Mouse (Mus musculus): ENCODE measurements at regions not wholly inside any gene's neighbourhood (a gene's known extent, or its start where the extent isn't known, plus 50 kb on each side); places are given as distances from the start of the nearest gene placed in this dataset.

DNA sequence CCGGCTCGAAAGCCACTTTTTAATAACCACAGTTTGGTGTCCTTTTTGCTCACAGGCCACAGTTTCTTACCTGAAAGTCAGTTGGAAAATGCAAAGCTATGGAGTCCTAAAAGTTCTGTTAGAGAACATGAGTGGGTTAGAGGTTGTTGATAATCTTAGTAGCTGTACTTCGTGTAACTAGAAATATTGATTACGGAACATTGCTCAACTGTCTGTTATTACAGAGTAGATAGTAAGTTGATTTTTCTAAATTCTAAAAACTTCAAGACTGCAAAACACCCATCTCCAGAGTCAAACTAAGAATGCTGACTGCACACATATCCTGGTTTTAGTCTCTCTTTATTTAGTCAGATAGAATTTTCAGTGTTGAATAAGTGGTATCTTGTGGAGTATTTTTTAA, 111.0 kb downstream of the Slc38a4 start:
- DNase-seq (ENCODE audit: low spot score in 2 of 2), result no peak

DNA sequence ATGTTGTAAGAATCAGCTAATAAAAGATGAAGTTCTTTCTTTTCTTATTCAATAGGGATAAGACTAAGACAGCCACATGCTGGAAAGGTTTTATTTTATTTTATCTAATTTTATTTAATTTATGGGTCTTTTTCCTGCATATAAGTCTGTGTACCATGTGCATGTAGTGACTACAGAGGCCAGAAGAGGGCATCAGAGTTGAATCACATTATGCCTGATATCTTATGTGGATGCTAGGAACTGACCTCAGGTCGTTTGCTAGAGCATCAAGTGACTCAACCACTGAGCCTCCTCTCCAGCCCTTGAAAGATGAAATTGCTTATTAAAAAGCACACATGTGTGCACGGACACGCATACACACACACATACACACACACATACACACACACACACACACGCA, 113.1 kb downstream of the Slc38a4 start:
- DNase-seq (ENCODE audit: low spot score in 2 of 2), result no peak

DNA sequence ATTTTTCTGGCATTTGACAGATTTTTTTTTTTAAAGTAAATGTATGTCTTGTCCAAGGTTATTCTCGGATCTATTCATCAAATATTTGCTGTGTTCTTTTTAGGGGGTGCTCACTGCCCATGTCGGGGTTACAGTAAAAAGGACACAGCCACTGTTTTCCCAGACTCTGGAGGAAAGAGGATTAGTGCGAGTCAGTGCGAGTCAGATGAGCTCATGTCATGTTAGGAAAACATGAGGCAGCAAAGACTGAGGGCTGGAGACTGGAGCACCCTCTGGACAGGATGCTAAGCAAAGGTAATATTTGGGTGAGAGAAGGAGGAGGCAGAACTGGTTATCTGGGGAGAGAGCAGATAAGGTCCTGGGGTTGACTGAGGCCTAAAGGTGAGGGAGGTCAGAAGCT, 117.3 kb downstream of the Slc38a4 start:
- DNase-seq (ENCODE audit: low spot score in 2 of 2), result no peak

DNA sequence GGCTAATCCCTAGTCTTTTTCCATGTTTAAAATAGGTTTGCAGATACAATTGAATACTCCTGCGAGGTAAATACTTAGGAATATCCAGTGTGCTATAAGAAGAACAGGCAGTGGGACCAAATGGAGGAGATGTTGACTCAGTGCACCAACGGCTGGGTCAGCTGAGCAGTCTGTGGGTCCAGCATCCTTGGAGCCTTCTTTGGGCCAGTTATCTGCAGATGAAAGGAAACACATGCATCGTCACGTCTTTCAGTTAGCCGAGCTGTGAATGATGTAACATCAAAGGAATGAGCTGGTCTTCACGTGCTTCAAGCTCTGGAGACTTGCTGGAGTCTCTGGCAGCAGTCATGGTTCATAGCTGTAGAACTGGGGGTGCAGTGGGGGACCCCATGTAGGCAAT, 118.1 kb downstream of the Slc38a4 start:
- no peak for DNase-seq (ENCODE audit: low spot score in 2 of 2)

DNA sequence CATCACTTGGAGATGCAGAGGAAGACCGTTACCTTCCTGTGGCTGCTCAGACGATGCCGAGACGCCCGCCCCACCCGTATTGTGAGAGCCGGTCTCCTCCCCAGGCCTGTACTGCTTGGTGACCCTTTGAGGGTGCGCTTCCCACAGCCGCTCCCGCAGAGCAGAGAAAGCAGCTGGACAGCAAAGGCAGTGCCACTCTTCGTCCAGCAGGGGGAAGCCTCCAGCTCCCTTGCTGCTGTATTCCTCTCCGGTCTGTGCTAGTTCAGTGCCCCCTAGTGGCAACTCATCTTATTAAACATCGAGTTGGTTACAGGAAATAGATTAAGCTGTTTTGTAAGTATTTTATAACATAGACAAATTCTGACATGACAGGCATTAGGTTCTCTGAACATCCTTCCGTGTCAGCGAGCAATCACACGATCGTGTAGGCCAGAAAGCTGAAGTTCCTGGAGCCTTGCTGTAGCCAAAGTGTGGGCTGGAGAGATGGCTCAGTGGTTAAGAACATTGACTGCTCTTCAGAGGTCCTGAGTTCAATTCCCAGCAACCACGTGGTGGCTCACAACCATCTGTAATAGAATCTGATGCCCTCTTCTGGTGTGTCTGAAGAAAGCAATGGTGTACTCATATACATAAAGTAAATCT, 118.9 kb downstream of the Slc38a4 start:
- peak; percentile 81 to 84 for DNase-seq (ENCODE audit: low spot score in 2 of 2)

DNA sequence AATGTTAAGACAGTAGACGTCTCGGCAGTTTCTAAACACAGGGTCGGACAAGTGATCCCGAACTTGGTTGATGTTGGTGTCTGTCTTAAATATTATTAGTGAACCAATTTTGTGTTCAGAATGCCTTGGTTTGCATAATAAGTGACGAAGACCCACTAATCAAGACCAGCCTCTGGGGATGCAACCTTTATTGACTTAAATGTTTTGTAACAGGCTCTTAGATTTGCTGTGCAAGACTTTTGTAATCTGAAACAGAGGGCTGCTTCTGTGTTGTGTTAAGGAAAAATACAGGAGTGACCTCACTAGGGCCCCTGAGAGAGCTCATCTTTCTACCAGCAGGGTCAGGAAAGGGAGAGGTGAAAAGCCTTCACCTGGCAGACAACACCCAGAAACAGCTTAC, 119.5 kb downstream of the Slc38a4 start:
- no peak for DNase-seq (ENCODE audit: low spot score in 2 of 2)

DNA sequence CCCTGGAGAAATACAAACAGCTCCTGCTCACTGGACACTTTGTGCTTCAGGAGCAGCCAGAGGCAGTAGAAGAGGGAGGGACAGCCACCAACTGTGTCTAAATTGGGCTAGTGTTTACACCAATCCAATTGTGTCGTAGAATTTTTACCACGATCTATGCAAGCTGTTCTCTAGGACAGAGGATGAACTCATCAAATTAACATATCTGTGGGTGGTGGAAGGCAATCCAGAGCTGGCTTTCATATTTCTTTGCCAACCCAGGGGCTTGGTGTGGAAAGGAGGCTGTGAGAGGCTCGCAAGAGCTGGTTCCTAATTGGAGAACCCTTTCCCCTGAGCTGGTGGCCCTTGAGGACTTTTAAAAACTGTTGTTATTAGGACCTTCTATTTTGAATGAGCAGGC, 122.3 kb downstream of the Slc38a4 start:
- no peak for DNase-seq (ENCODE audit: low spot score in 2 of 2)

DNA sequence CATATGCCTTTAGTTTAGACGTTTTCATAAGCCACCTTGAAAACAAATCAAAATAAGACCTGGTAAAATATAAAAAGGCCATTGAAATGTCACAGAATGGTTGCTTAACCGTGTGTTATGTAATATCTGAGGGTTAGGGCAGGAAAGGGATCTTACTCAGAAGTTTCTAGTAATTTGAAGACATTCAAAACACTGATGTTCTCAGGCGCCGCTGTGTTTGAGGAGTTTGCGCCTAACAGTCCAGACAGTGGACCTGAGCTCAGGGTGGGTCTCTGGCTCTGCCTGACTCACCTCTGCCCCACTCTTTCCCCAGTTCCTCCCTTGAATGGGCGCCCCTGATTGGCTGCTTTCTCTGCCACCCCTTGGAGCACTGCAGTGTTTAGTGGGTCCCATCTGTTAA, 125.2 kb downstream of the Slc38a4 start:
- DNase-seq (ENCODE audit: low spot score in 2 of 2), result no peak

DNA sequence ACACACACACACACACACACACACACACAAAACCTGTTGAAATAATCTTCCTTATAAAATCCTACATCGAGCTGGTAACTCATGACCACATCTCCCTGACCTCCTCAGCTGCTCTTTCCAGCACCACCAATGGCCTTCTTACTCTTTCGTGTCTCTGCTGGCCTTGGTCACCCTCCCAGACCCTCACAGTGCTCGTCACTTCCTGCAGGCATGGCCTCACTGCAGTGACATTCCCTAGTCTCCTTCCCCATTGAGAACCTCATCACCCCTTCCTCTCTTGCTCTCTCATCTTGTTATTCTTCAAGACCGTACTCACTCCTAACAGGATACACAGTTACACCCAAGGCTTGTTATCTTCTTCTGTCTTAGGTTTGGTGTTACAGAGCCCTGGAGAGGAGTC, 126.0 kb downstream of the Slc38a4 start:
- no peak for DNase-seq (ENCODE audit: low spot score in 2 of 2)

DNA sequence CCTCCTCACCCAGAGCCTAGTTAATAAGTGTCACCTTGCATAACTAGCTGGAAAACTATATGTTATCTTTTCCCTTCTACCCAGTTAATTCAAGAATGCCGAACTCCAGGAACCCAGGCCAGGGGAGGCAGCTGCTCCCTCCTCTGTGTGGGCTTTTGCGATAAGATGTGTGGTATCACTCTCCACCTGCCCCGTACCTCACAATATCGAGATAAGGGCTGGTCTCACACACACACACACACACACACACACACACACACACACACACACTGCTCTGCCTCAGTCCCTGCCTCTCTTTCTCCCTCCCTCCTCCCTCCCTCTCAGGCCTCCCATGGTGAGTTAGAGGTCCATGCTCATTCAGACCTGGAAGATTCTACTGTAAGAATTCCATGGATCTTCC, 127.1 kb downstream of the Slc38a4 start:
- no peak for DNase-seq (ENCODE audit: low spot score in 2 of 2)

DNA sequence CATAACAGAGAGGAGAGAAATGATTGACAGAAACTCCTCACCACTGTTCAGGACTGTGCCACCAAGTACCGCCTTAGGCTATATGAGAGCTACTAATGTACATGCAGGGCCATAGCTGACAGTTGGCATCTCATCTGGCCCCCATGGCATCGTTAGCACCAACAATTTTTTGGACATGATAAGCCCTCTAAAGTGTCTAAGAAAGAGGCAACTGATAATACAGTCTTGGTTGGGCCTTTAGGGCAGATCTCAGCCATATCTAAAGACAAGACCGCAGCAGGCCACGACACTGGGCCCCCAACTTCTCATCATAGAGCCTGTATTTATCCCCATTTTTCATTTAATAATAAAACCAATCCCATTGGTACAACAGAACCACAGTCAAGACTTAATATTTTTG, 128.1 kb downstream of the Slc38a4 start:
- no peak for DNase-seq (ENCODE audit: low spot score in 2 of 2)

DNA sequence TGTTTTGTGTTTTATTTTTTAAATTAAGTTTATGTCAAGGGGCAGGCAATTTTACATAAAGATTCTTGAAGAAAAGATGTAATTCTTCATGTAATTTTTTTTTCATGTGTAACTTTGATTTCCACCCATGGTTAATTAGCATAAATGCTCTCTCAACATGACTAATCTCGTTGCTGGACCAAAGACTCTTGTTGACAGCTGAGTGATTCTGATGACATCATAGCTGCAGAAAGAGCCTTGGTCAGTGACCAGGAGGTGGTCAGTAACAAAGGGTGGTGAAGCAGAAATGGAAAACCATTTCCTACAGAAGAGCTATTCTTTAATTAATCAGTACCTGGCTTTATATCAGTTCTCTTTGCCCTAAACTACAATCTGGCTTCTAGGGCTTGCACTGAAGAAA, 129.1 kb downstream of the Slc38a4 start:
- no peak for DNase-seq (ENCODE audit: low spot score in 2 of 2)

DNA sequence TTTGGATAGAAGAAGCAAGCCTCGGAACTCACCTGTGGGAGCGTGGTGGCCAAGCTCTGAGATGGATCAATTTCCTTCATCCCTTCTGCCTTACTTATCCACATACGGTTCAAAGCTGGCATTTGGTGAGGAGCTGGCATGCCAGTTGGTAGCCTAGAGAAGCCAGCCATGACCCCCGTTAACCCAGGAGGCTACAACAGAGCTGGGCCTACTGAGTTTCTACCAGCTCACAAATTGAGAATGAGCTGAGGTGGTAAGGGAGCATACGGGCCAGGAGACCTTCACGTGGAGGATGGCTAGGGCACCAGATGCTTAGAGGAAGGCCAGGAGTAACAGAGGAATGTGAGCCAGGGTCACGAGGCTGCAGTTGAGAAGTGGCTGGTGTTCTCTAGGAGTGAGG, 139.2 kb downstream of the Slc38a4 start:
- no peak for DNase-seq (ENCODE audit: low spot score in 2 of 2)

DNA sequence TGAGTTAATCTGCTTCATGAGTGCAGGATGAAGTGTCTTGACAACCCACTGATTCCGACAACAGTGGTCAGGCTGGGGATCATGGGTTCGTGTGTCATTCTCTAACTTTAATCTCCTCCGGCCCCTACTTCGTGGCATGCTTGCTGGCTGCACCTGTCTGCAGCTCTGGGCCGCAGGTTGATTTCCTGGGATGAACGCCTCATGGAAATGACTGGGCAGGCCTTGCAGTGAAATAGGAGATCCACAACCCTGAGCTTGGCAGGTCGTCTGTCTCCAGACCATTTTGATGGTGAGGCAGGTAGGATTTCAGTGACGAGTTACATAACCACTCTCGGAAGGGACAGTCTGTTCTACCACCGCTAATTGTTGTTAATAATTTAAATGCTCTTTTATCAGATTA, 140.2 kb downstream of the Slc38a4 start:
- no peak for DNase-seq (ENCODE audit: low spot score in 2 of 2)

DNA sequence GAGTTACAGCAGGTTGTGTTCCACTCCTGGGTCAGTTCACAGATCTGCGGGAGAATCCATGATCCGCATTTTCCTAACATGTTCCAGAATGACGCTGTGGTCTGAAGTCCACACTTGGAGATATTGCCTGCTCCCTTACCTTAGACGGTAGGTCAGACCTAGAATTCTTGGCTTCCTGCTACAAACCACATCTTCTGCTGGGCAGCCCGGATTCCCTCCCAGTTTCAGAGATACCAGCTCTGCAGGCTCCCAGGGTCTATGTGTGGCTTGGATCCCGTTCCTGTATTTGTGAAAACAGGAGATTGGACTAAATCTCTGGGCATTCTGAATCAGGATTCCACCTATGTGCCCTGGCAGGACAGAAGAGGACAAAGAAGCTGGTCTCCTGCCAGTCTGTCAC, 140.8 kb downstream of the Slc38a4 start:
- DNase-seq (ENCODE audit: low spot score in 2 of 2), result peak in 1 of 2 experiments; percentile 8

DNA sequence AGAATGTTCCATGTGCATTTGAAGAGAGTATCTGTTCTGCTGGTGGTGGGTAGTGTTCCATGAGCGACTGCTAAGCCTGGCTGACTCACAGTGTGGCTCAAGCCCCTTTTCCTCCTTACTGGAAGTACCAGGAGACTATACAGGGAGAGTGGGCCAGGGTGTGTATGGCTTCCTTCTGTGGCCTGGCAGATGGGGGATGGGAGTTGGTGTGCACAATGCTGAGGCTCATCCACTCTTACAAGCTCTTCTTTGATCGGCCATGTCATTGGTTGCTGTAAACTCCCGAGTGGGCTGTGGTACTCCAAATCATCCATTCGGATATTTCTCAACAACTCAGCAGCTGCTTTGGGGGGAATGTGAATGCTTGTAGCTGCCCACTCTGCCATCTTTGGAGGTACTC, 150.2 kb downstream of the Slc38a4 start:
- DNase-seq (ENCODE audit: low spot score in 2 of 2), result peak in 1 of 2 experiments; percentile 11

DNA sequence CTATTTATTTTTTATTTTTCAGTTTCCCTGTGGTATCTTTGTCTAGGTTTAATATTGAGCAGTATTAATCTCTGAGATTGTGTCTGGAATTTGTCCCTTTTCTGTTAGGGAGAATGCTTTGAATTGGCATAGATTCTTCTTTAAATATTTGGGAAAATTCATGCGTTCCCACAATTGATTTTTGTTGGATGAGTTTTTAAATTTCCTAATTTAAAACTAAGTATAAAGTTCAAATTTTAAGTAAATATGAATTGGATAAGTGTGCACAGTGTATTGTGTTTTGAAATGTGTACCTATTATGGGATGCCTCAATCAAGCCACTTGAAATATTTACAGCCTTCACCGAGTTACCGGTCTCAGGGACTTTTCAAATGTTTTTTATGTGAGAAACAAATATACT, 152.3 kb downstream of the Slc38a4 start:
- DNase-seq (ENCODE audit: low spot score in 2 of 2), result no peak

DNA sequence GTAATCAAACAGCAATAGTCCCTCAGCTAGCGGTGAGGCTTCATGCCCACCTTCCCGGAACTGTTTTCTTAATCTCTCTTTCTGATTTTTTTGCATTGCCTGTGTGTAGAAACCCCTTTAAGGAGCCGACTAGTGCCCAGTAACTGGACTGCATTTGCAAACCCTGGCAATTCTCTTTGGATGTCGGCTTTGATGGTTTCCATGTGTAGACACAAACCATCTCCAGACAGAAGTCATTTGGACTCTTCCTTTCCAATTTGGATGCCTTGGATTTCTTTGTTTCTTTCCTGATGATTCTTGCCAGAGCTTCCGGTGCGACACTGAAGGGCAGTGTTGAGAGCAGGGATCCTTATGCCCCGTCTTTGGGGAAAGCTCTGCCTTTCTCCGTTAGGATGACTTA, 153.0 kb downstream of the Slc38a4 start:
- no peak for DNase-seq (ENCODE audit: low spot score in 2 of 2)

DNA sequence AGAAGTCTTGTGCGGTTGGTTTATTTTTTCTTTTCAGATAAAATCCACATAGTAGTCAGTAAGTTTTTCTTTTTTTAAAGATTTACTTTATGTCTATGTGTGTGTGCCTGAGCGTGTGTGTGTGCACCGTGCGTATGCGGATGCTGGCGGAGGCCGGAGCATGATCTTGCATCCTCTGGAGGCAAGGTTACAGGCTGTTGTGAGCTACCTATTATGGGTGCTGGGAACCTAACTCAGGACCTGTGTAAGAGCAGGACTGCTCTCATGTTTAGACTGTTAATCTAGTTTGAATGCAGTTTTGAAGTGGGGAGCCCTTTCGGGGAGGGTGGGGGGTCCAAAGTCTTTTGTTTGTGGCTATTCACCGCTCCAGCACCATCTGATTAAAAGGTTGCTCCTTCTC, 154.1 kb downstream of the Slc38a4 start:
- no peak for DNase-seq (ENCODE audit: low spot score in 2 of 2)

DNA sequence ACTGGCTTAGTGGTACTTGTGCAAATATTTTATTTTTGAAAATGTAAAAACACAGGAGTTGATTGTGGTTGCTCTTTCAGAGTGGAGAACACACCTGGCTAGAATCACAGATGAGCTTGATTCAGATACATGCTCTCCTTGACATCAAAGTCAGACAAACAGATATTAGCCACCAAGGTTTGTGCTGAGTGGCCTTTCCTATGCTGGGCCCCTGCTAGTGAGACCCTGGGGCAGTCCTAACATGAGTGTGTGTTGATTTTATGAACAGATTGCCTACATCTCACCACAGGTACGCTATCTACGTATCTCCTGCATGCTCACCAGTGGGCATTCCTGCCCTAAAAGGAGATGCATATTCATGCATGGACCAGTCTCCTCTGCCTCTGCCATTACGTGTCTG, 157.5 kb downstream of the Slc38a4 start:
- DNase-seq (ENCODE audit: low spot score in 2 of 2), result no peak

DNA sequence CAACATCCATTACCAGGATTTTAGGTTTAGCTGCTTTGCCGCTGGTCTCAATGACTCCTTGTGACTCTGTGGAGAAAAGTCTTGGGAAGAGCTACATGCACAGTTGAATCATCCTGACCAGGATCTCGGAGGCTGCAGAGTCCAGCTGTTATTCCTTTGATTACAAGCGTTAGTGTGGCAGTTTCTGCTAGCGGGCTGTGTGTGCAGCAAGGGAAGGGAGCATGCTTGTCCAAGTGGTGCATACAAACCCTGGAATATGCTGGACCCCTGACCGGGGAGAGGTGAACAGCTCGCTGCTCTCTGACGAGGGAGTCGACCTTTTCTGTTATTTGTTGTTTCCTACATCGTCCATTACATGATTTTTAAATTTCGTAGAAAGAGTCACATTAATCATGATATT, 170.9 kb downstream of the Slc38a4 start:
- no peak for DNase-seq (ENCODE audit: low spot score in 2 of 2)

DNA sequence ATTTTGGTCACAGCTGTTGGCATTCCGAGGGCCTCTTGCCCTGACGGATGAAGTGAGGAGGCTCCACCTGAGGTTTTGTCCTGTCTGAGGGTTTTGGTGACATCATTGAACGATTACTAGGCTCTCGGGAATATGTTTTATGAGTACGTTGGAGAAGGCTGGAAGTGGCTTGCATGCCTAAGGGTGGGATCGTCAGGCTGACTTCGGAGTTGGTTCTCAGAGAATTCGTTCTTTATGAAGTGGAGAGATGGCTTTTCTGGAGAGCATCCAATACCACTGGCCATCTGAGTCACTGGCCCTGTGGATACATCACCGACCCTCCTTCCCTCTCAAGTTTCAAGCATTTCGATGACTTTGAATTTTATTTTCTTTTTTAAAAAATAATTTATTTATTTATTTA, 172.0 kb downstream of the Slc38a4 start:
- no peak for DNase-seq (ENCODE audit: low spot score in 2 of 2)

DNA sequence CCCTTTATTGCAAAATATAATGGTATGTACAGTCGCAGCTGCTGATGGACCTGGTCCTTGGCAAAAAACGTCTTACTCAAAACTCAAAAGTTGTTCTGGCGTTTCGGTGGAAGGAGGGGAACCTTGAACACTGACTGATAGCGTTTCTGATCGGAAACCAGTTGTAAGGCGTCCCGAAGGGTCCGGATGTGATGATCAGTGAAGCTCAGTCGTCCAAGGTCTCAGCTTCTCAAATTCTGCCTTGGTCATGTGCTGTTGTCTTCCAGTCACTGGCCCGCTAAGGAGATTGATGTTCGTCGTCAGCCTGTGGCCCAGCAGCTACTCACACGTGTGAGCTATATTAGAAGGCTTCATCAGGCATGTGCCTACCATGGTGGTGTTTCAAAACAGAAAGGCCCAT, 173.5 kb downstream of the Slc38a4 start:
- DNase-seq (ENCODE audit: low spot score in 2 of 2), result no peak

DNA sequence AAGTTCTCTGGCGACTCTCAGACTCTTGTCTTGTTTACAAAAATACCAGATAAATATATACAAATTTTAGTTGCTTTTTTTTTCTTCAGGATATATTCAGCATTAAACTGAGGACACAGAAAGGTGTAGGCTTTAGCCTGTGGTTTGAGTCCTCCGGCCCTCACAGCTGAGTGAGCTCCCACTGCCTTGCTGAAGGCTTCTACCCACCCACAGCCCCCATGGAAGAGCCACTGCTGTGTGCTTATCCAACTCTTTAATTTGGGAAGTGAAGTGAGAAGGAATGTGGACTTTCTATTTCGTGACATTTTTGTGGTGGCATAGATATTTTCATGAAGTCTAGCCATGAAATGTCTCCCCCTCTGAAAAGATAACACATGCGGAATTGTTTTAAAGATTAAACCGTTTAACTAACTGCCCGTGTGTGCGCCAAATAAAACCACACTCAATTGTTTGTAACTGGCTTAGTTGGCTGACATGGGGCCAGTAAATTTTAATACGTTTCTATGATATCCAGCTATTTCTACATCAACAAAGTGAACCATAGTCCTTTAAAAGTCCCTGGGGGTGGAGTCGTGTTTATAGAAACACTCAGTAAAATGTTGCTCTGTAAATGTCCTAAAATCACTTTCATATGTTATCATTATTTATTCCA, 174.1 kb downstream of the Slc38a4 start:
- no peak for DNase-seq (ENCODE audit: low spot score in 2 of 2)
